ENCODE assay signal across 8 mouse cellular contexts in the genomic region with DNA sequence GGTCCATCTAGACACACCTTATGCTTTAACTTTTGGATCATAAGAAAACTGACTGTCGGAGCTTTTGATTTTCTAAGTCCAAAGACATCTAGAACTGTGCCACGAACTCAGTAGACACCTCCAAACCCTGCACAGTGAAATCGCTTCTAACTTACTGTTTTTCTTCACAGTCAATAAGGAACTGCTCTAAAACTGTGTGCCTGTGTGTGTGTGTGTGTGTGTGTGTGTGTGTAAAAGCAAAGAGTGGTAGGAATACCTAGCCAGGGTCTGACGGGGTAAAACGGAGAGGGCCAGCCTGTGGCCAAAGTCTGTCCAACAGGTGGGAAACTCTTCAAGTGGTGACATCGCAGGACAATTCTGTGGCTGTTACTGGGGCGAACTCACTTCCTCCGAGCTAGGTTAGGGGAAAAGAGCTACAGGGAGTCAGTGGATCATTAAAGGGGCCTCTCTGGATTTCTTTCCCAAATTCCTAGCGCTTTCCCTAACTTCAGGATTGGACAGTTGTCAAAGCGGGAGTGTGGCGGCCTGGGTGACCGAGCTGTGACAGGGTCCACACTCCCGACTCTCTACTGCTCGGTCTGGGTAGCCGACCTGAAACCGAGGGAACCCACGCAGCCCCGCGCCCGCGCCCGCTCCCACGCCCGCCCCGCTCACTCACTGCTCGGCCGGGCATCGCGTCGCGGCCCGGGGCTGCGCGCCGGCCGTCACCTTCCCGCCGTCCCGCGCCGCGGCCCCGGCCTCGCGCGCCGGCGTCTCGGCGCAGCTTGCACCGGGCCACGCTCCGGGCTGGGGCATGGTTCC. TPM values are rescaled to one million over a fixed set of nuclear protein-coding genes. Genes with fewer than 3 reads are reported as not detected.
DNase-seq lines count a peak whose midpoint lies in the region; ATAC-seq and TF ChIP-seq lines count a peak whose summit lies in the region.

No protein-coding gene starts in this region.

- WGBS in forebrain, embryonic 10.5 days, result 3% methylated on average over 53 of the region's 53 CpGs
- WGBS in hindbrain, postnatal 0 days, result 3% methylated on average over 36 of the region's 53 CpGs
- WGBS in liver, embryonic 16.5 days (ENCODE audit: insufficient replicate concordance), result 1% methylated on average over 53 of the region's 53 CpGs
- under 1% methylated on average over 53 of the region's 53 CpGs for WGBS in small intestine, adult 2 months

- H3K36me3 ChIP-seq in ES-E14 (ENCODE audit: control insufficient read depth, insufficient read depth, low read length, poor library complexity, severe bottlenecking), result peaks cover 4% of the 10 kb centered on the region; the same call in 1 of the 2 replicates
- H3K36me3 ChIP-seq in forebrain, embryonic 10.5 days (replicated peaks), result peaks cover 28% of the 10 kb centered on the region
- peaks cover 6% of the 10 kb centered on the region; the same call in 1 of the 2 replicates for H3K36me3 ChIP-seq in hindbrain, postnatal 0 days (ENCODE audit: insufficient read depth, low read length)
- H3K36me3 ChIP-seq in liver, embryonic 16.5 days (ENCODE audit: control insufficient read depth, insufficient read depth), result 0 out of 2 replicates have a peak, but pooled peaks cover 3% of the 10 kb centered on the region
- H3K36me3 ChIP-seq in small intestine, adult 2 months (ENCODE audit: control insufficient read depth, insufficient read depth, low read length), result peaks cover 7% of the 10 kb centered on the region

- no peaks in the 10 kb centered on the region for H3K27me3 ChIP-seq in forebrain, embryonic 10.5 days (ENCODE audit: poor library complexity, severe bottlenecking)
- H3K27me3 ChIP-seq in hindbrain, postnatal 0 days (ENCODE audit: insufficient read depth, low read length), result no peaks in the 10 kb centered on the region
- no peaks in the 10 kb centered on the region for H3K27me3 ChIP-seq in liver, embryonic 16.5 days (ENCODE audit: control insufficient read depth, insufficient read depth, low read depth, low read length)
- H3K27me3 ChIP-seq in small intestine, adult 2 months (ENCODE audit: control insufficient read depth, insufficient read depth, low read length), result no peaks in the 10 kb centered on the region

- H3K9me3 ChIP-seq in ES-E14 (ENCODE audit: control insufficient read depth, insufficient read depth, low read depth, low read length), result no peaks in the 10 kb centered on the region
- H3K9me3 ChIP-seq in forebrain, embryonic 10.5 days, result no peaks in the 10 kb centered on the region
- H3K9me3 ChIP-seq in hindbrain, postnatal 0 days (ENCODE audit: low read length), result no peaks in the 10 kb centered on the region
- no peaks in the 10 kb centered on the region for H3K9me3 ChIP-seq in liver, embryonic 16.5 days (replicated peaks; ENCODE audit: control insufficient read depth, low read length)

- no peak for ATAC-seq in hindbrain, postnatal 0 days
- ATAC-seq in liver, embryonic 16.5 days (ENCODE audit: low read depth), result peak; percentile 44

- peak overlapping the region; percentile 88 for H3K4me2 ChIP-seq in hindbrain, postnatal 0 days (ENCODE audit: low read depth, low read length)
- peak overlapping the region; percentile 75 for H3K4me2 ChIP-seq in liver, embryonic 16.5 days (ENCODE audit: low read depth, low read length)

- no peak for TF ChIP-seq CTCF in hindbrain, postnatal 0 days (IDR thresholded peaks at IDR 0.05; ENCODE audit: low read depth)
- no peak for TF ChIP-seq CTCF in small intestine, adult 2 months (IDR thresholded peaks at IDR 0.05; ENCODE audit: extremely low read depth, insufficient read length, insufficient replicate concordance, low read depth, low read length)

- no peak overlapping the region for H3K27ac ChIP-seq in ES-E14 (ENCODE audit: insufficient read depth, low read depth, low read length, poor library complexity, severe bottlenecking)
- peak overlapping the region; percentile 92 for H3K27ac ChIP-seq in forebrain, embryonic 10.5 days
- H3K27ac ChIP-seq in hindbrain, postnatal 0 days, result peak overlapping the region; percentile 66; the same call in 1 of the 2 replicates
- peak overlapping the region; percentile 55; the same call in 1 of the 2 replicates for H3K27ac ChIP-seq in liver, embryonic 16.5 days (ENCODE audit: low read length)
- H3K27ac ChIP-seq in small intestine, adult 2 months (ENCODE audit: insufficient read depth, low read depth, low read length), result peak overlapping the region; percentile 24

- peak; percentile 13 for DNase-seq in gastrocnemius, postnatal 25 days
- no peak for DNase-seq in gastrocnemius, adult 18-20 months (ENCODE audit: low spot score)
- no peak for DNase-seq in ES-E14 (ENCODE audit: low read depth, low spot score)
- DNase-seq in forebrain, embryonic 10.5 days (ENCODE audit: extremely low spot score, low spot score), result peak; percentile 35
- DNase-seq in hindbrain, postnatal 0 days (ENCODE audit: low spot score), result peak; percentile 25
- no peak for DNase-seq in natural killer cell, adult 2 months (ENCODE audit: low spot score in 2 of 2)

- H3K4me1 ChIP-seq in ES-E14 (ENCODE audit: control insufficient read depth in 2 of 2, insufficient read depth in 2 of 2, low read length in 2 of 2, poor library complexity in 1 of 2), result peaks cover 0 to 14% of the 10 kb centered on the region in 2 experiments; a peak in 1 of 4 replicates
- H3K4me1 ChIP-seq in forebrain, embryonic 10.5 days, result peaks cover 29% of the 10 kb centered on the region
- peaks cover 13% of the 10 kb centered on the region; the same call in 1 of the 2 replicates for H3K4me1 ChIP-seq in hindbrain, postnatal 0 days (ENCODE audit: insufficient read depth, low read length)
- H3K4me1 ChIP-seq in liver, embryonic 16.5 days (ENCODE audit: control insufficient read depth, low read depth, low read length), result peaks cover 36% of the 10 kb centered on the region
- H3K4me1 ChIP-seq in small intestine, adult 2 months (ENCODE audit: control insufficient read depth, insufficient read depth, insufficient read length, low read length), result peaks cover 18% of the 10 kb centered on the region; the same call in 1 of the 2 replicates

- peak overlapping the region; percentile 82 to 95 for H3K4me3 ChIP-seq in ES-E14 (ENCODE audit: insufficient read depth in 1 of 2, low read depth in 1 of 2, low read length in 2 of 2, poor library complexity in 1 of 2, severe bottlenecking in 1 of 2)
- H3K4me3 ChIP-seq in forebrain, embryonic 10.5 days, result peak overlapping the region; percentile 82
- H3K4me3 ChIP-seq in hindbrain, postnatal 0 days (ENCODE audit: low read length), result peak overlapping the region; percentile 97
- H3K4me3 ChIP-seq in liver, embryonic 16.5 days (ENCODE audit: low read depth, low read length), result peak overlapping the region; percentile 93
- peak overlapping the region; percentile 87 for H3K4me3 ChIP-seq in small intestine, adult 2 months (ENCODE audit: low read depth, low read length)

- TF ChIP-seq POLR2A in small intestine, adult 2 months (IDR thresholded peaks at IDR 0.05; ENCODE audit: low read depth, low read length), result no peak

- H3K9ac ChIP-seq in ES-E14 (ENCODE audit: insufficient read depth, low read depth, low read length, poor library complexity, severe bottlenecking), result peak overlapping the region; percentile 91
- peak overlapping the region; percentile 78 for H3K9ac ChIP-seq in hindbrain, postnatal 0 days (replicated peaks; ENCODE audit: low read length)
- peak overlapping the region; percentile 88 for H3K9ac ChIP-seq in liver, embryonic 16.5 days (ENCODE audit: low read depth, low read length)

- in situ Hi-C loops in ES-E14 (cut with MboI; ENCODE audit: low sequenced_read_pairs in 2 of 2, unreplicated experiment in 2 of 2), result no loop called here

TF ChIP-seq in ES-E14, 5 proteins besides CTCF, POLR2A, EP300 and RAD21:
- TF ChIP-seq CHD2 (IDR thresholded peaks at IDR 0.05; ENCODE audit: low read depth, low read length) (no peak), HCFC1 (IDR thresholded peaks at IDR 0.05; ENCODE audit: borderline replicate concordance, insufficient read depth, low read length) (no peak), MAFK (IDR thresholded peaks at IDR 0.05; ENCODE audit: insufficient read depth, low read depth, low read length) (no peak), ZC3H11A (IDR thresholded peaks at IDR 0.05; ENCODE audit: borderline replicate concordance, low read depth, low read length) (no peak), ZNF384 (IDR thresholded peaks at IDR 0.05; ENCODE audit: low read depth, low read length) (no peak)

RNA-seq across cellular contexts. Expression of gene Otulin, which starts 0.5 kb away (rescaled TPM):
- total RNA-seq in gastrocnemius, postnatal 25 days (2021), result 10 to 100 TPM; 21.1 to 23.3 TPM
- 10 to 100 TPM; 17.8 to 28.3 TPM for total RNA-seq in gastrocnemius, adult 18-20 months (2021)
- total RNA-seq in ES-E14 (2012; rRNA removed), result 24.4 and 28.0 TPM in 2 replicates
- 33.5 and 33.6 TPM in 2 replicates for polyA plus RNA-seq in forebrain, embryonic 10.5 days (2016; fragmentation: Nextera tagmentation; extraction: Ambion mirVana)
- total RNA-seq in hindbrain, postnatal 0 days (2014; rRNA removed), result 15.9 and 16.5 TPM in 2 replicates
- polyA plus RNA-seq in hindbrain, postnatal 0 days (2015; fragmentation: Nextera tagmentation; extraction: Ambion mirVana), result 25.4 and 26.3 TPM in 2 replicates
- 7.8 and 12.3 TPM in 2 replicates for polyA plus RNA-seq in liver, embryonic 16.5 days (2015; fragmentation: Nextera tagmentation; extraction: Ambion mirVana)
- 14.4 and 31.8 TPM in 2 replicates for polyA plus RNA-seq in small intestine, adult 2 months (2012; rRNA removed)

RNA-seq across cellular contexts. Expression of gene Otulinl, which starts 51.4 kb away (rescaled TPM):
- total RNA-seq in gastrocnemius, postnatal 25 days (2021), result 1 to 10 TPM in 1 of 2 experiments, under 1 TPM in 1; 0.35 to 1.3 TPM
- total RNA-seq in gastrocnemius, adult 18-20 months (2021), result under 1 TPM; 0.91 to 0.93 TPM
- 1.7 and 2.6 TPM in 2 replicates for total RNA-seq in ES-E14 (2012; rRNA removed)
- polyA plus RNA-seq in forebrain, embryonic 10.5 days (2016; fragmentation: Nextera tagmentation; extraction: Ambion mirVana), result 7.7 and 8.0 TPM in 2 replicates
- 5.5 and 11.0 TPM in 2 replicates for total RNA-seq in hindbrain, postnatal 0 days (2014; rRNA removed)
- 13.1 and 18.4 TPM in 2 replicates for polyA plus RNA-seq in hindbrain, postnatal 0 days (2015; fragmentation: Nextera tagmentation; extraction: Ambion mirVana)
- 8.8 and 9.5 TPM in 2 replicates for polyA plus RNA-seq in liver, embryonic 16.5 days (2015; fragmentation: Nextera tagmentation; extraction: Ambion mirVana)
- polyA plus RNA-seq in small intestine, adult 2 months (2012; rRNA removed), result 1.8 and 3.0 TPM in 2 replicates

Comparison
In these comparisons a context has a peak if more than half of its experiments do, and no peak if none do; other contexts are left out.
1. DNase-seq: peak in gastrocnemius, postnatal 25 days (single experiment), forebrain, embryonic 10.5 days (single experiment) and hindbrain, postnatal 0 days (single experiment); none in gastrocnemius, adult 18-20 months (single experiment), ES-E14 (single experiment) and natural killer cell, adult 2 months (0 of 2).
2. Peak in every context shown above with its lines, with median percentiles within 50 percentile points of each other: H3K4me3 ChIP-seq and H3K9ac ChIP-seq.